Mouse (Mus musculus) megakaryocyte, embryonic 14.5 days (primary cell): ENCODE results near the gene Sertad4. TPM values are rescaled to one million over a fixed set of nuclear protein-coding genes. Genes with fewer than 3 reads are reported as not detected.
A peak's percentile ranks its signal among the peaks of the same experiment; 100 is the strongest.

Experiments
- H3K27me3 ChIP-seq: replicated peaks from 2 replicates; pipeline ENCODE3; 2012; ENCODE audit warnings: inconsistent platforms
- H3K36me3 ChIP-seq: replicated peaks from 2 replicates; pipeline ENCODE3; 2012; ENCODE audit warnings: low read length, inconsistent platforms, mixed read lengths
- H3K4me1 ChIP-seq: 2 replicates; pipeline ENCODE4 v1.6.1; 2012; ENCODE audit warnings: inconsistent platforms
- H3K4me3 ChIP-seq: replicated peaks from 2 replicates; pipeline ENCODE3; 2012; ENCODE audit warnings: moderate library complexity, mild to moderate bottlenecking, inconsistent platforms
- H3K9me3 ChIP-seq: 2 replicates; pipeline ENCODE4 v1.6.1; 2012; ENCODE audit warnings: inconsistent platforms
- FLI1 ChIP-seq: IDR thresholded peaks from 2 replicates; pipeline ENCODE4 v1.6.1; 2012; ENCODE audit warnings: low read length, inconsistent platforms, mixed read lengths
- GATA1 ChIP-seq: IDR thresholded peaks from 3 replicates; pipeline ENCODE4 v1.6.1; 2012; ENCODE audit warnings: mixed read lengths, low read length, inconsistent platforms, borderline replicate concordance
- polyA plus RNA-seq: library from polyadenylated mRNA; stranded (reverse); fragments of >175 nt; gene quantifications from 2 replicates; pipeline ENCODE4 v1.2.3, GENCODE M21; 2012; ENCODE audit warnings: low replicate concordance; ENCODE audit not compliant: insufficient read depth

Sertad4 gene
- polyA plus RNA-seq, 1 experiment = not detected

GRCm38 (mm10) chr1:192815789-192816188 is 39.8 kb downstream of the Sertad4 start:
- no peak for TF ChIP-seq FLI1
- no peak for TF ChIP-seq GATA1
- H3K4me1 ChIP-seq = no peaks in the 10 kb centered on the region
- H3K36me3 ChIP-seq = no peaks in the 10 kb centered on the region
- H3K9me3 ChIP-seq = 0 out of 2 replicates have a peak, but pooled peaks cover 5% of the 10 kb centered on the region
- H3K27me3 ChIP-seq = peaks cover 12% of the 10 kb centered on the region
- no peak overlapping the region for H3K4me3 ChIP-seq

DNA sequence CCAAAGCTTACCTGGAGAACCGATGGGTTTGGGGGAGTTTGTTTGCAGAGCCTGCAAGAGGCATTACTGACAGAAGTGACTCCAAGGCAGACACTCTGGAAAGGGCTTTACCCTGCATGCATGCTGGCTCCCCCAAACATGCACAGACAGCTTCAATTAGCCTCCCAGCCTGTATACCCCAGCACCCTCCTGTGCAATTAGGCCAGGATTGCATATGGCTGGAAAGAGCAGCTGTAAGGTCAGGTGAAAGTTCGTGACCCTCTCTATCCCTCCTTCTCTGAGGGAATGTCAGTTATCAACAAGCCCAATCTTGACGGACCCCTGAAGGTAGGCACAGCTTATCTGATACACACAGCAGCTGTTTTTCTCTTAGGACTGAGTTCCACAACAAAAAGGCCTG is 40.9 kb downstream of the Sertad4 start:
- Histone ChIP-seq H3K9me3 (0 out of 2 replicates have a peak, but pooled peaks cover 5% of the 10 kb centered on the region), H3K27me3 (peaks cover 10% of the 10 kb centered on the region), H3K4me3 (no peak overlapping the region), H3K36me3 (no peaks in the 10 kb centered on the region), H3K4me1 (no peaks in the 10 kb centered on the region)
- TF ChIP-seq FLI1 (no peak), GATA1 (no peak)

DNA sequence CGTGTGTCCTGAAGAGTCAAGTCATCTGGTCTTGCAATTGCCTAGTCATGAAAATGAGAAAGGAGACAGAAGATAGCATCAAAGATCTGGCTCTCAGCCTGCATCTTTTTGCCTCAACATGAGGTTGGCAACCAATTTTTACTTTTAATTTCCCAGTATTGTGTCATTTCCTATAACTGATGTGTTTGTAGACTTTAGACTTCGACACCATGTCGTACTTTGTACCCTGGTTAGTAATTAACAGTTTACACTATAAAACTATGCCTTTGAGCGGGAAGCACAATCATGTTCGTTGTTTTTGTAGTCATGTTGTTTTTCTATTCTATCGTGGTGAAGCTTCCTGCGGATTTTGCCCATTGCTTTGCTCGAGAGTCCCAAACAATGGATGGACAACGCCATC is 42.8 kb downstream of the Sertad4 start:
- Histone ChIP-seq H3K4me1 (no peaks in the 10 kb centered on the region), H3K27me3 (peaks cover 6% of the 10 kb centered on the region), H3K4me3 (no peak overlapping the region), H3K36me3 (no peaks in the 10 kb centered on the region), H3K9me3 (no peaks in the 10 kb centered on the region)
- no peak for TF ChIP-seq FLI1
- TF ChIP-seq GATA1 = no peak

- Histone ChIP-seq H3K9me3 (no peaks in the 10 kb centered on the region), H3K36me3 (no peaks in the 10 kb centered on the region)
- TF ChIP-seq FLI1 (no peak), GATA1 (no peak)
These were observed 43.3 kb downstream of the Sertad4 start for GRCm38 (mm10) chr1:192812290-192812689.

GRCm38 (mm10) chr1:192806168-192807157 is 49.1 kb downstream of the Sertad4 start:
- Histone ChIP-seq H3K9me3 (no peaks in the 10 kb centered on the region), H3K4me3 (no peak overlapping the region), H3K27me3 (peaks cover 7% of the 10 kb centered on the region), H3K4me1 (no peaks in the 10 kb centered on the region; the same call in 1 of the 2 replicates), H3K36me3 (no peaks in the 10 kb centered on the region)
- TF ChIP-seq GATA1 = no peak
- no peak for TF ChIP-seq FLI1

More at GRCm38 (mm10) chr1:192812290-192812689, 43.3 kb downstream of the Sertad4 start:
- H3K4me3 ChIP-seq = no peak overlapping the region
- peaks cover 6% of the 10 kb centered on the region for H3K27me3 ChIP-seq
- H3K4me1 ChIP-seq = no peaks in the 10 kb centered on the region

- H3K4me3 ChIP-seq = no peak overlapping the region
- H3K4me1 ChIP-seq = no peaks in the 10 kb centered on the region
- H3K36me3 ChIP-seq = no peaks in the 10 kb centered on the region
- H3K27me3 ChIP-seq = peaks cover 9% of the 10 kb centered on the region
- peaks cover 19% of the 10 kb centered on the region; the same call in 1 of the 2 replicates for H3K9me3 ChIP-seq
- TF ChIP-seq FLI1 (no peak), GATA1 (no peak)
These were observed 55.2 kb downstream of the Sertad4 start for GRCm38 (mm10) chr1:192800338-192800737.

DNA sequence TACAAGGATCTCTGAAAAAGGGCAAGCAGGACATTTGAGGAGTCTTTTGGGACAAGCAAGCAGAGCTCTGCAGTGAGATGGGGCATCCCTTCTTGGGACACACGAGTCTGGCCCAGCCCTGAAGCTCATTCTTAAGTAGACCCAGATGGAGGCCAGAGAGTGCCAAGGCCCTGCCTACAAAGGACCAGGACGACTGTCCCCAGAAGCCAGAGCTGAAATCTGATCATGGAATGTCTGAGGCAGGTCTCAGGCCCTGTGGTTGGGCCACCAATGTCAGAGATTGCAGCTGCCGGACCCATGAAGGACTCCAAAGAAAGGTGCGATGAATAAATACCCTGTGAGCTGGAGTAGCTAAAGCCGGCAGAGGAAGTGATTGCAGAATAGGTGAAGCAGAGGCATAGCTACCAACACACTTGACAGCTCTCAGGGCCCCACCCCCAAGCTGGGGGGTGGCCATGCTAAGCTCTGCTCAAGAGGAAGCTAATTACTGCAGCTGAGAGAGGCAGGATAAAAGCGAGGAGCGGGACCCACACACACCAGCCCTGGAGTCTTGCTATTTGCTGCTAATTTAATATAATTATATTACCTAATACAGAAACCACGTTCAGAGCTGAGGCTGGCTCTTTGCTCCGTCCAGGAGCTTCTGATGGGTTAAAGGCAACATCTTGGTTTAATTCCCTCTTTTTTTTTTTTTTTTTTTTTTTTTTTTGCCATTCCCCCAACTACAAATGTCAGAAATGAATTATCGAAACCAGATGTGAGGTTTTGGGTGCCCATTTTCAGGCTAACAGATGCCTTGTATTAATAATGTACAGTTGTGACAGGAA is 56.2 kb downstream of the Sertad4 start:
- no peak for TF ChIP-seq FLI1
- no peak for TF ChIP-seq GATA1
- no peaks in the 10 kb centered on the region for H3K36me3 ChIP-seq
- H3K4me3 ChIP-seq = no peak overlapping the region
- peaks cover 19% of the 10 kb centered on the region; the same call in 1 of the 2 replicates for H3K9me3 ChIP-seq
- no peaks in the 10 kb centered on the region for H3K4me1 ChIP-seq
- H3K27me3 ChIP-seq = peaks cover 3% of the 10 kb centered on the region

- TF ChIP-seq GATA1 = no peak
- TF ChIP-seq FLI1 = no peak
- peaks cover 19% of the 10 kb centered on the region; the same call in 1 of the 2 replicates for H3K9me3 ChIP-seq
- peaks cover 3% of the 10 kb centered on the region for H3K27me3 ChIP-seq
- no peaks in the 10 kb centered on the region for H3K36me3 ChIP-seq
- H3K4me3 ChIP-seq = no peak overlapping the region
- H3K4me1 ChIP-seq = no peaks in the 10 kb centered on the region
These were observed 57.1 kb downstream of the Sertad4 start for GRCm38 (mm10) chr1:192798212-192799164.

DNA sequence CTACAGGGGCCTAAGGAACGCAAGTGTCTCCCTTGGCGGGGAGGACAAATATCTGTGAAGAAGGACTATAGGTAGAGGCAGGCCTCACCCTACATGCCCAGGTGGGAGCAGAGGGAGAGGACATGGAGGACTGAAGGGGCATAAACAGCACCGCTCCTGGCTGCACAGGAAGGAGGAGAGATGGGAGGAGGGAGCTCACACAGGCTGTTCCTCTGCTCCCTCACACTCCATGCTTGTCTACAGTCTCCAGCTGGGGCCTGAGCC is 58.6 kb downstream of the Sertad4 start:
- peaks cover 3% of the 10 kb centered on the region for H3K27me3 ChIP-seq
- H3K9me3 ChIP-seq = peaks cover 19% of the 10 kb centered on the region; the same call in 1 of the 2 replicates

More for the DNA sequence above, 58.6 kb downstream of the Sertad4 start:
- Histone ChIP-seq H3K4me1 (no peaks in the 10 kb centered on the region), H3K4me3 (peak overlapping the region; percentile 53), H3K36me3 (no peaks in the 10 kb centered on the region)
- TF ChIP-seq GATA1 (no peak), FLI1 (no peak)
